Mouse (Mus musculus) ovary, postnatal 36 days (tissue): ENCODE measurements around the gene Cutc.

Source experiments
- DNase-seq: peaks from one replicate; pipeline ENCODE4 v3.0.0; 2022; ENCODE audit warnings: low spot score, mixed read lengths

Cutc gene

DNA sequence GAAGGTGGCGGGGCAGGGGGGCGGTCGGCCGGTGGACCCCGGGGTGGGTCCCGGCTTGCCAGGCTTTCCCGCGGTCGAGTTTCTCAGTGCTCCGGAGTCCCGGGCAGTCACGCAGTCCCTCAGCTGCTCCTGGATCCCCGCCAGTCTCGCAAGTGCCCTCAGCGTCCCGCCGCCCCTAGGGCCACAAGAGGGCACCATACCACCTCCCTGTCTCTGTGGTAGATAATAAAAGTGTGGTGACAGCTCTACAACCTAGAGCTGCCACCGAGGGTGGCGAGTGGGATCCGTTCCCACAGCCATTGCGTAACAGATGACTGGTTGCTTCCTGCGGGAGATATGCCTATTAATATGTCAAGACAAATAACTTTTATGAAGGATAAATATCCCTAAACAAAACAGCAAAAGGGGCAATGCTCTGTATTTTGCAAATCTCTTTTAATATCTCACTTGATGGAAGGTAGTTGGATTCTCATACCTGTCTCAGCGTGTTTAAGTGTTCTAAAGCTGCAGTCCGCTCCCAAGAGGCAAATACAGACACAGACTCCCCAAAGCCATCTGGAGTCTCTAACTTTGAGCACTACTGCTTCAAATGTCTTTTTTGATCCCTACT lies 535 bp downstream of the Cutc start:
- DNase-seq, result peak; percentile 89

DNA sequence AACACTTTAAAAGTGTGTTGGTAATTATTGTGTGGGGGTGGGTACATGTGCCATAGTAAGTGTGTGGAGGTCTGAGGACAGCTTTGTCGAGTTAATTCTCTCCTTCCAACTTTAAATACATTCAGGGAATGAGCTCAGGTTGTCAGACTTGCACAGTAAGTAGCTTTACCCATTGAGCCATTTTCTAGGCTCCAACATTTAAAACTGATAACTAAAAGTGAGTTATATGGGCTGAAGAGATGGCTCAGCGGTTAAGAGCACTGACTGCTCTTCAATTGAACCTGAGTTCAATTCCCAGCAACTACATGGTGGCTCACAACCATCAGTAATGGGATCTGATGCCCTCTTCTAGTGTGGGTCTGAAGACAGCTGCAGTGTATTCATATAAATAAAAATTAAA lies 1.4 kb downstream of the Cutc start:
- DNase-seq, result no peak

DNA sequence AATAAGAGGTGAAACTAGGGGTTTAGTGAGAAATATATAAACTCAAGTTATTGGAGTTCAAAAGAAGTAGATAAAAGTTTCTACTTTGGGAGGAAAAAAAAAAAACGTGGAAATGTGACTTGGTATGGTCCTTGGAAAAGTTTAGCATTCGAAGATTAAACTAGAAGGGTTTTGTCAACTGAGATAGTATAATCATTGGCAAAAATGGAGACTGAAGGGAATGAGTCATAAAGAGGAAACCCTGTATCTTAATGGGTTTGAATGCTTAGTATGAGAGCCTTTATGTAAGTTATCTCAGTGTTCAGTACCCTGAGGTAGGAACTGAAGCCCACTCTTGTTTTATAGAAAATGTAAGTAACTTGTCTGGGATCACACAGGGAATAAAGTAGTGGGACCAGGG lies 2.1 kb downstream of the Cutc start:
- DNase-seq, result no peak

DNA sequence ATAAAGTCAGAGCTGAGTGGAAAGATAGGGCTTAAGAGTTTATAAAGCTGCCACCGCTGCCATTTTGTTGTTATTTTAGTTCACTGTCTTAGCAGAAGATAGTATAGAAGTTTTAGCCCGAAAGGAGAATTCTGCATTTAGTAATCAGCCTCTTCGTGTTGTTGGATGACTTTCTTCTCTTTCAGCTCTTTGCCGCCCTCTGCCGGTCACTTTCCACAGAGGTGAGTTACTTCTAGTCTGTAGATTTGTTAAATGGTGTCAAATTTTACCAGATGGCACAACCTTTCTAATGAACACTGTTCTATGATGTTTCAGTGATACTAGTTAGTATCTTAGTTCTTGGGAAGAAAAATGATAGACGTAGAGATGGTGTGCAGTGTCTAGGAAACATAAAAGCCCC lies 7.7 kb downstream of the Cutc start:
- DNase-seq, result peak; percentile 56

DNA sequence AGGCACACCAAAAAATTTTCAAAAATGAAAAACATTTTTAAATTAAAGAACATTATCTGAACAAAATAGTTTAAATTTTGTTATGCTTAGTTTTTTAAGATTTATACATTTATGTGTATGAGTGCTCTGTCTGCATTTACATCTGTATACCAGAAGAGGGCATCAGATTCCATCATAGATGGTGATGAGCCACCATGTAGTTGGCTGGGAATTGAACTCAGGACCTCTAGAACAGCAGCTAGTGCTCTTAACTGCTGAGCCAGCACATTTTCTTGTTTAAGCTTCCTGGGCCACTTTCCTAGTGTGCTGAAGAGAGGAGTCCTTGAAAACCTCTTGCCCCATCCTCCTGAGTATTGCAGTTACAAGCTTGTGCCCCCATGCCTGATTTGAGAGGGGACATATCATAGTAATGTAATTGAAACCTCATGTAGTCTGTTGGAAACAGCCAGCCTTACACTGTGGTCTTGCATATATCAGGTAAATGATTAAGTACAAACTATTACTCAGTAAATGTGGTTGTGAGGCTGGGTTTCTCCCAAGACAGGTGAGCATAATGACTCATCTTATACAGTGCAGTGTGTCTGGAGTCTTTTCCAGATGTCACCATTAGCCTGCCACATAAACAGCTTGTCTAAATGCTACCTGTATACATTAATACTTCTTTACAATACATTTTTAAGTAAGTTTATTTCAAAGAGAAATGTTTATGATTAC lies 8.9 kb downstream of the Cutc start:
- DNase-seq, result no peak

- no peak for DNase-seq
Measured at GRCm38 (mm10) chr19:43762410-43762809, 9.6 kb downstream of the Cutc start.

DNA sequence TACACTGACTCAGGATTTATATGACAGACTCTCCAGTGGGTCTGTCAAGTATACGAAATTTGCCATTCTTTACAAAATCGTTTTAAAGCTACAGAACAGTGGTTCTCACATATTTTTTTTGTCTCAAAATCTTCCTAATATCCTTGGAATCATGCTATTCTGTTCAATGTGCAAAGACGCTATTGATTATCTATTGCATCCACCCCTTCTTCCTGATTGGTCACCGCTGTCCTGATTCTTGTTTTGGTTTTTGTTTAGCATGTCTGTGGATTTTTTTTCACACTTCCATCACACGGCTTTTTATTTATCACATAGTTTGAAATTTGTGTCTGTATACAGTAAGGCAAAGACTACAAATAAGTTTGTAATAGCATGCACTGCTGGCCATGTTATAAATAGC lies 13.7 kb downstream of the Cutc start:
- DNase-seq, result no peak

GRCm38 (mm10) chr19:43767549-43768322 lies 14.9 kb downstream of the Cutc start:
- DNase-seq, result no peak

DNA sequence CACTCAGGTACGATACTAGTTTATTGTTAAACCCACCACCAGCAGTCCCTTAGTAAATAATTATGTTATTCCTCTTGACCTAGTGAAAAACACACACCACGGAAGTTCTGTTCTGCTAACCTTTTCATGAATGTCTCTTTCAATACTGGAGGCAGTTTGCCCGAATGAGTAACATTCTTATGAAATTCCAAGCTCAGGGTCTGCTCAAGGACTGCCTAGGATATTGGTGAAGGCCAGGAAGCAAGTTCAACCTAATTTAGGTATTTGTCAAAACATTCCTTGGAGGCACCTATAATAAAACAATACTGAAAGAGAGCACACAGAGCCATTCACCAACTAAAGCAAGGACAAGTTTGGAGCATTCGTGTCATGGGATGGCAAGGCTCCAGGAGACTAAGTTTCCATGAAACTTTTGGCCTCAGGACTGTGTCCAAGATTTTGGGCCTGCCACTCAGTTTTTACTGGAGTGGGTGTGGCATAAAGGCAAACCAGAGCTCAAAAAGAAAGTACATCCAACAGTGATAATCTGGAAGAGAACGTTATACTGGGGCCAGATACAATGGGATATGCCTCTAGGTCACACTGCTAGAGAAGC lies 16.7 kb downstream of the Cutc start:
- no peak for DNase-seq

GRCm38 (mm10) chr19:43770584-43770983 lies 17.8 kb downstream of the Cutc start:
- DNase-seq, result no peak

GRCm38 (mm10) chr19:43771499-43771969 lies 18.7 kb downstream of the Cutc start:
- no peak for DNase-seq

DNA sequence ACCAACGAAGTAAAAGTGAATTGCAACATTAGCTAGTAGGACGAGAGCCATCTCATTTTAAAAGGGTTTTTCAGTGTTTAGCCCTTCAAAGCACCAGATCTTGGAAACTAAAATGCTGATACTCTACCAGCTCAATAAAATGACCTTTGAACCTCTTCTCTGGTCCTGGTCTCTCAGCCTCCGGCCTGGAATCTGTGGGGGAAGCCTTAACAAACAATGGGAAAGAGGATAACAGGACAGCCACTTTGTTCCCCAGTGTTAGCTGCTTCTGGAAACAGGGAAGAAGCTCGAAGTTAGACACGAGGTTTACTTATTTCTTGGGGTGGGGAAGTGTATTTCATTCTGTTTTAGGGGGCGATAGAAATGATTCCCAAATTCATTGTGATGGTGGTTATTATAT lies 19.5 kb downstream of the Cutc start:
- DNase-seq, result no peak

GRCm38 (mm10) chr19:43775433-43775832 lies 22.6 kb downstream of the Cutc start:
- no peak for DNase-seq

DNA sequence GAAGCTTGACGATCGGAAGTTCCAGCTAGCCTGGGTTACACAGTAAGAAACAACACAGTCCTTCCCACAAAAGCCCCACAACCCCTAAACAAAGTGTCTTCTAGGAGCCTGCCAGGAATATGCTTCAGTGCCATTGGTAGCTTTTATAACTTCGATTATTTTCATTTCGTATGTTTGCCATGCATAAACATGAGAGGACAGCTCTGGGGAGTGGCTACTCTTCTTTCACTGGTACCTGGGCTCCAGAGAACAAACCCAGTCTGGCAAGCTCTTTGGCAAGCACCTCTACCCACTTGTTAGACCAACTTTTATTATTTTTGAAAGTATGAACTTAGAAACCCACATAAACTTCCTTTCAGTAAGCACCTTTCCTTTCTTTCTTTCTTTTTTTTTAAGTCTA lies 23.8 kb downstream of the Cutc start:
- DNase-seq, result no peak

DNA sequence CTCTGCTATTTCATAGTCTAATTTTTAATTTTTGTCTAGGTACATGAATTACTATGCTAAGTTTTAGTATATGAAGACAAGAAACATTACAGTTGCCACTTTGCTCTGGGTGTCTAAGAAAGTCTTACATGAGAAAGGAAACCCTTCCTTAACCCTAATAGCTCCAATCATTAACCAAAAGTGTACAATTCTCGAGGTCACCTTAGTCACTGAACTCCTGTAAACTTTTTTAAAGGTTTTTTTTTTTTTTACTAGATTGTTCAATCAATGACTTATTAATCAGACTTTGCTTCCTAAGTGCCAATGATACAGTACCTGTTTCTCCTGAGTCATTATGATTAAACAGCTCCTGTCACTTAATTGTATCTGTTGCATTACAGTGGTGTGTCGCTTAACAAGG lies 24.5 kb downstream of the Cutc start:
- DNase-seq, result no peak

DNA sequence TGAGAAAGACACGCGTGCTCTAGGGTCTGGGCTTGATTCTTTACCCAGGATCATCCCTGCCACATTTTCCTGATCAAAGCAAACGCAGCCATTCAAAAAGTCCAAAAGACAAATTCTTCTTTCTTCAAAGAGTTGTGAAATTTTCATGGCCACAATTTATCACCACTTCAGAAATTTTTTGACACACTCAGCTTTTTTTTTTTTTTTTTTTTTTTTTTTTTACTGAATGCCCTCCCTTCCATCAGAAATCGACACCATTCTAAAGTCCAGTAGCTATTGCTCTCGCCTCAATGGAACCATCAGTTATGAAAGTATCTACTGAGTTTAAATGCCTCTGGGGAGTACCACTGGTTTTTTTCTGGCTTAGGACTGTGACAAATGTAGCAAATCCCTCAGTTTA lies 27.6 kb downstream of the Cutc start:
- no peak for DNase-seq

GRCm38 (mm10) chr19:43781980-43782379 lies 29.2 kb downstream of the Cutc start, which contains the start of gene Abcc2:
Gene Abcc2, plus strand, starts transcription at chr19:43782192.
- DNase-seq, result no peak

DNA sequence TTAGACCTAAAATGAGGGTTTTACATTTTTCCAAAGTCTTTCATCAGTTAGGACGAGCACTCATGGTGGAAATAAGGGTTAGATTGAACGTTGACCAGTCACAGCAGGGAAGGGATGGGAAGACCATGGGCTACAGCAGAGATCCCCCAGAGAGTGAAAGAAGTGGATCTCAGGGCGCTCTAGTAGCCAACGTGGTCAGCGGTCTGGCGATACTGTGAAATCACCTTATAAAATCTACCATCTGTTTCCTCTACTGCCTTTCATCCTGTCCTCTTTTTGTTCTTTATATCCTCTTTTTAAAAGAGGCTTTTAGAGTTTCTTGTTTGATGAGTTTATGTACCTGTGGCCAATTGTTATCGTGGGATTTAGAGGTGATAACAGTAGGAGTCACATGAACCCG lies 32.0 kb downstream of the Cutc start:
- DNase-seq, result no peak

DNA sequence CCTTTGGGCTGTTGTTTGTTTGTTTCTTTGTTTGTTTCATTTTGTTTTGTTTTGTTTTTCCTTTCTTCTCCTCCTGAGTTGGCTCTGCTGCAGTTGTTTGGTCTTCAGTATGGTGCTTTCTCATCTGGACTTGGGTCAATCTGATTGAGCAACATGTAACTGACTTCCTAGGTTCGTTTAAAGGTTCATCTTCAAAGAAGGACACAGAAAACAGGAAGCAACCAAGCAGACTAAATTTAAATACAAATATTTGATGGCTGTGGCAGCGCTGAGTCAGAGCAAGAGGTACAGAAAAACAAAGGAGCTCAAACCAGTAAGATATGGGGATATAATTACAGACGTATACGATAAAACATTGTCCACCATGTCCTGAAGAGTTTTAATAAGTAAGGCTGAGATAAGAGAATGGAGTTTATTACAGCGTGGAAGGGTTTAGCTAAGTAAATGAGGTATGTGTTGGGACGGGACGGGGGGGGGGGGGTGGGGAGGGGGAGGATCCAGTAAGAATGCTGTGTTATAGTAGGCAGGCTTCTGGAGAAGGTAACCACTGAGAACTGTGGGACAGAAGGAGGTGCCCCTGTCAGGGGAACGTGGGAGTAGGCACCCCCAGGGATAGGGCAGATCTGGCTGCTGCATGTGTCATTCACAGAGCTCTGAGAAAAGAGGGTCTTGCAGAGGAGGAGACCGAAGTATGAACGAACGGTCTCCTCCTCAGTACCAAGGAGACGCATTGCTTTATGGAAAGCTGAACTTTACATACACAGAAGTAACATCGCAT lies 33.6 kb downstream of the Cutc start:
- no peak for DNase-seq

DNA sequence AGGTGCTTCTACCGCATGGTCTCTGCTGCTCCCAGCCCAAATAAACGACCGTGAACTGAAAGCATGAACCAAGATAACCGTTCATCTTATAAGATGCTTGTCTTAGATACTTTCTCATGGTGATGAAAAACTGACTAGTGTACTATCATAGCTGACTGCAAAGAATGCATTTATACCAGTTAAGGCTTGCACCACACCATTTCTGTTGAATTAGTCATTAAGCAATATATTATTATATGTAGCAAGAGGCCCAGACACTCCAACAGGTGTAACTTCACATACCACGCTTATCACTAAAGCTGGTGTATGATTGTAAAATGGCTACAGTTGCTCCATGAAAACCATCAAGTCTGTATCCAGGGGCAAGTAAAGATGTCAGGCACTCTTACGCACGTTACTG lies 37.0 kb downstream of the Cutc start:
- no peak for DNase-seq

- DNase-seq, result no peak
Measured at GRCm38 (mm10) chr19:43792537-43792936, 39.7 kb downstream of the Cutc start.

DNA sequence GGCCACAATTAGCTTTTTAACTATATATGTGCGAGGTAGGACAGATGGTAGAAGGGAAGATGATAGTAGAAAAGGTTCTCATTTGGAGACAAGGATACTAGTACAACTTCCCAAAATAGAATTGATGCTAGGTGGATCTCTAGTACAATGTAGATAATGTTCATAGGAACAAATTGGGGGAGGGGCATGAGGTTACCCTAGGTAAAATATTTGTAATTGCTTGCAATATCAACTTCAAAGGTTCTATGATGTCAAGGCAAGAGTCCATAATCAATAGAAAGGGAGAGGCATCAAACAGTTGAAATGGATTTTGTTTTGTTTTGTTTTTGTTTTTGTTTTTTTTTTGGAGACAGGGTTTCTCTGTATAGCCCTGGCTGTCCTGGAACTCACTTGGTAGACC lies 41.2 kb downstream of the Cutc start:
- DNase-seq, result no peak
